Mouse (Mus musculus) stomach, embryonic 14.5 days (tissue): ENCODE results near the gene St6galnac3. TPM values are rescaled to one million over a fixed set of nuclear protein-coding genes. Genes with fewer than 3 reads are reported as not detected.

ENCODE experiments used
- ATAC-seq: fragments of 200-750 bp; cut with Nextera tagmentation; 2 replicates; pipeline ENCODE4 v1.8.0; 2017; ENCODE audit warnings: low read depth, moderate TSS enrichment; ENCODE audit not compliant: insufficient number of reproducible peaks, insufficient read depth, low FRiP score
- H3K27ac ChIP-seq: fragments of 300-500 bp; sonication (generic); 2 replicates; pipeline ENCODE4 v1.5.1; 2014; ENCODE audit warnings: mild to moderate bottlenecking, low read length, moderate library complexity, mixed read lengths
- H3K27me3 ChIP-seq: fragments of 300-500 bp; sonication (generic); 2 replicates; pipeline ENCODE4 v1.6.1; 2014; ENCODE audit warnings: low read length, control low read depth, mixed read lengths; ENCODE audit not compliant: control insufficient read depth, insufficient read depth
- H3K36me3 ChIP-seq: fragments of 300-500 bp; sonication (generic); 2 replicates; pipeline ENCODE4 v1.6.1; 2014; ENCODE audit warnings: mild to moderate bottlenecking, control low read depth, low read length, moderate library complexity, mixed read lengths; ENCODE audit not compliant: control insufficient read depth, insufficient read depth
- H3K4me1 ChIP-seq: fragments of 300-500 bp; sonication (generic); 2 replicates; pipeline ENCODE4 v1.6.1; 2014; ENCODE audit warnings: low read length, control low read depth, mixed read lengths; ENCODE audit not compliant: control insufficient read depth, insufficient read depth
- H3K4me2 ChIP-seq: fragments of 300-500 bp; sonication (generic); replicated peaks from 2 replicates; pipeline ENCODE4 v1.6.1; 2014; ENCODE audit warnings: low read depth, low read length, control low read depth
- H3K4me3 ChIP-seq: fragments of 300-500 bp; sonication (generic); 2 replicates; pipeline ENCODE4 v1.5.1; 2014; ENCODE audit warnings: low read depth, low read length, control low read depth
- H3K9ac ChIP-seq: fragments of 300-500 bp; sonication (generic); replicated peaks from 2 replicates; pipeline ENCODE4 v1.6.1; 2014; ENCODE audit warnings: low read depth, mild to moderate bottlenecking, control low read depth, low read length, moderate library complexity, mixed read lengths
- H3K9me3 ChIP-seq: fragments of 300-500 bp; sonication (generic); 2 replicates; pipeline ENCODE4 v1.6.1; 2016; ENCODE audit warnings: low read depth, low read length, control low read depth; ENCODE audit not compliant: control insufficient read depth
- WGBS: fragments of 180-500 bp; shearing (Covaris S2); extraction: QIAGEN DNeasy Blood & Tissue Kit; methylation state at CpG from one replicate; pipeline ENCODE4 v1.1.7; 2014; 5-methylcytosine and 5-hydroxymethylcytosine counted together
- polyA plus RNA-seq: library from polyadenylated mRNA; unstranded; fragments of >200 nt; fragmentation: Nextera tagmentation; extraction: Ambion mirVana; gene quantifications from 2 replicates; pipeline ENCODE4 v1.2.1, GENCODE M21; 2014

Gene St6galnac3
- polyA plus RNA-seq, 1 experiment from 2014 or later, result 51.6 TPM

DNA sequence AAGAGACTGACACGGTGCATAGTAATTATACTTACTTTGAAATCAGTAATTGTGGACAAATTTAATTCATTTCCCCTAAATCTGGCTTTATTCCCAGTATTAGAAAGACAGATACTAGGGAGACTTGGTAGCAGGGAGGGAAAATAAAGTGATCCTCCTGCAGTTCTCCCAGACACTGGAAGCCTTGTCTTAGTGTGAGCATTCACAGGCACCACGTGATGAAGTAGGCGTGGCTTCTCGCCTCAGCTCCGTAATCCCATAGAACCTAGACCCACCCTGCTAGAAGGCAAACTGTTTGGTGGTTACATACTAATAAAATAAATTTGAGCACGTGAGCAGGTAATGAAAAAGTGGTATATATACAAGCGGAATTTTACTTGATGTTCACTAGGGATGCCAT is 208.1 kb downstream of the St6galnac3 start:
- Histone ChIP-seq H3K4me1 (peaks cover 12% of the 10 kb centered on the region; the same call in 1 of the 2 replicates), H3K4me3 (no peak overlapping the region), H3K27me3 (no peaks in the 10 kb centered on the region), H3K9me3 (peaks cover 4% of the 10 kb centered on the region; the same call in 1 of the 2 replicates), H3K27ac (no peak overlapping the region), H3K4me2 (no peak overlapping the region), H3K36me3 (no peaks in the 10 kb centered on the region), H3K9ac (no peak overlapping the region)
- no peak; the same call in 1 of the 2 replicates for ATAC-seq
- 72% methylated on average over 7 of the region's 7 CpGs for WGBS

DNA sequence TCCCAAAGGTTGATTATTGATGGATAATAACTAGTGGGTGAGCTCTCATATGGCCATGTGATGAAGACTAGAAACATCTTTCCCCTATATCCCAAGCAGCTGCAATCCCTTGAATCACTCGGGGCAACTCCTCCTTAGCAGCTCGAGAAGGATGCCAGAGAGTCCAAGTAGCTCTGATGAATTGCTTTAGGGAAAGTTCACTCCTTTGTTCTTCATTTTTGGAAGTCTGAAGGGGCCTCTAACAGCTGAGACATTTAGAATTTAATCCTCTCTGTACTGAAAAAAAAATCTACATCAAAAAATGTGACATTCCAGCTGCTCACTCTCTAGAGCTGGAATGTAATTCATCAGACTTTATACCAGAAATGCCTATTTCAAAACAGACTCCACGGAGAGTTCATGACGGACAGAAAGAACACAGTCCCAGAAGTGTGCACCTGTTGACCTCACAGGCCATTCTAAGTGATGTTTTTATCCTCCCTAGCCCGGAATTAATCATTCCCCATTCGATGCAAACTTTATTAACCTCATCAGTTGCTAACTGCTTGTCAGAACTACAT is 211.4 kb downstream of the St6galnac3 start:
- Histone ChIP-seq H3K9me3 (no peaks in the 10 kb centered on the region), H3K4me1 (peaks cover 19% of the 10 kb centered on the region; the same call in 1 of the 2 replicates), H3K36me3 (no peaks in the 10 kb centered on the region), H3K9ac (no peak overlapping the region), H3K27ac (no peak overlapping the region), H3K4me3 (no peak overlapping the region), H3K27me3 (no peaks in the 10 kb centered on the region), H3K4me2 (no peak overlapping the region)
- 24% methylated on average over 6 of the region's 6 CpGs for WGBS
- no peak for ATAC-seq

DNA sequence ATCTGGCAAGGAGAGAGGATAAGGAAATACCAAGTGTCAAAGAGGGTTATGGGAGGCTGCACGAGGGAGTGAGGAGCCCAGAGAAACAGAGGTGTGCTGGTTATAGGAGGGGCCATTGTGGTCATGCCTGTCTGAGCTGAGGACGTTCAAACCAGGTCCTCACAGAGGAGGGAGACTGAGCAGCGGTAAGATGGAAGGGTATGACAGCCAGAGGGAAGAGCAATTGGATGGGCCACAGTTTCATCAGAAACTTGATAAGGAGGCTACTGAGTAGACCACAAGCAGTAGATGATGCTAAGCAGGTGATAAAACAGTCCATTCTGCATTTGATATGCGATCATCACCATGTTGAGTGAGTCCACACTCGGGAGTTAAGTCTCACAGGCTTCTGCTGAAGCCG is 212.4 kb downstream of the St6galnac3 start:
- H3K9ac ChIP-seq, result no peak overlapping the region
- no peak overlapping the region for H3K4me3 ChIP-seq
- no peak overlapping the region for H3K27ac ChIP-seq
- no peak for ATAC-seq
- H3K36me3 ChIP-seq, result no peaks in the 10 kb centered on the region
- no peaks in the 10 kb centered on the region for H3K27me3 ChIP-seq
- H3K4me1 ChIP-seq, result peaks cover 19% of the 10 kb centered on the region; the same call in 1 of the 2 replicates
- H3K4me2 ChIP-seq, result no peak overlapping the region
- H3K9me3 ChIP-seq, result no peaks in the 10 kb centered on the region
- WGBS, result 75% methylated on average over 6 of the region's 6 CpGs

DNA sequence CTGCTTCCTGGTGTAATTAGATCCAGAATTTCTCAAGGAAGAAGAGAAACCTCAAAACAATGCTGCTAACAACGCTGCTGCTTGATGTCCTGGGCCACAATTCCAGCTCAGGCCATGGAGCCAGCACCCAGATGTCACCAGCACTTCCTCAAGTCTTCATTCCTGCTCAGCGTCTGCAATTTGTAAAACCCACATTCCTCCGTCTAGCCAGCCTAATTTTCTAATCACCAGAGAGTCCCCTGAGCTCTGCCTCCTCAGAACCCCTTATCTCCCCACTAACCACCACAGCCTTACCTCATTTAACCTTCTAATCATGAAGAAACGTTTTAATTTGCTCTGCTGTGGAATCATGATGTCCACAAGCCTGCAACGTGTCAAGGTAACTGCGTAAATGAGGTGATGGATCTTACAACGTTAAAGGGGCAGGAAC is 213.8 kb downstream of the St6galnac3 start:
- H3K9me3 ChIP-seq, result no peaks in the 10 kb centered on the region
- ATAC-seq, result no peak
- no peaks in the 10 kb centered on the region for H3K27me3 ChIP-seq
- WGBS, result 42% methylated on average over 7 of the region's 7 CpGs
- no peak overlapping the region for H3K9ac ChIP-seq
- H3K4me3 ChIP-seq, result no peak overlapping the region
- H3K4me2 ChIP-seq, result no peak overlapping the region
- no peak overlapping the region for H3K27ac ChIP-seq
- peaks cover 19% of the 10 kb centered on the region; the same call in 1 of the 2 replicates for H3K4me1 ChIP-seq
- no peaks in the 10 kb centered on the region for H3K36me3 ChIP-seq

DNA sequence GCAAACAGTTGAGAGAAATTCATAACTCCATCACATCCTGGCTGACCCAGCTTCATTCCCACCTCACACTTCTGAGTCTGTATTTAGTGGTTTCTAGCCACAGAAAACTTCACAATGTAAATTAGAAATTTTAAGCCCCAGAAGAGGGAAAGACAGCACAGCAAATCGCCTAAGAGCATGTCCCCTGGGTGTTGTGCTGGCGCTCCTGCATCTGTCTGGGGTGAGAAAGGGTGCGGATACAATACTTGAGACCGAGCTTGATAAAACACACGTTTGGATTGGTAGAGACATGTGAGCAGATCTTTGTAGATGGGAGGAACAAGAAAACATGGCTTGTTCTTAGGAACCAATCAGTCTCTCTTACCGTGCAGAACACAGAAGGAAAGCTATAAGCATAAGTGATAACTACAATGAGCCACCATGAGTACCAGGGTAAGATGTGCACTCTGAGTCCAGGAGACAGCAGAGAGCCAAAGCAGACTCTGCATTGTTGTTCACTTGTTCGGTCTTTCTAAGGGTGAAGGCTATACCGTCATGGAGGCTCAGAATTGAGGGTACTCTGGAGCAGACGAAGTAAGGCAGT is 214.8 kb downstream of the St6galnac3 start:
- Histone ChIP-seq H3K27ac (no peak overlapping the region), H3K36me3 (no peaks in the 10 kb centered on the region), H3K4me1 (peaks cover 19% of the 10 kb centered on the region; the same call in 1 of the 2 replicates), H3K4me3 (no peak overlapping the region), H3K9me3 (no peaks in the 10 kb centered on the region), H3K27me3 (no peaks in the 10 kb centered on the region), H3K4me2 (no peak overlapping the region), H3K9ac (no peak overlapping the region)
- ATAC-seq, result no peak
- WGBS, result 87% methylated on average over 9 of the region's 9 CpGs

DNA sequence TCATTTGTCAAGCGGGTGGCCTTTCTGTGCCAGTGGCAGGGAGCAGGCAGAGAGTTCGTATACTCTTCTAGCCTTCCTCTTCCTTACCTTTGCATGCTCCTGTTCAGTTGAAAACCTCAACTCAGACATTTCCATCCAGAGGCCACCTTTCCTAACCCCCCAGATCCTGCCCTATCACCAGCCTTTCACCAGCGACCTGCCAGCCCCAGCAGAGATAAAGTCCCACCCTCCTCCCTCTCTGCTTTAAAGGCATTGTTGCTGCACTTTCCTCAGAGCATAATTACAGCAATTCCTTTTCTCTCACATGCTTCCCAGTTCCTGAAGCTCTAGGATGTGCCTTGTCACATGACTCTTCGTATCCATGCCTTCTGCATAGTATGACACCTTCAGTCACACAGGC is 215.3 kb downstream of the St6galnac3 start:
- H3K9ac ChIP-seq, result no peak overlapping the region
- H3K4me3 ChIP-seq, result no peak overlapping the region
- ATAC-seq, result no peak
- H3K4me2 ChIP-seq, result no peak overlapping the region
- peaks cover 19% of the 10 kb centered on the region; the same call in 1 of the 2 replicates for H3K4me1 ChIP-seq
- H3K36me3 ChIP-seq, result no peaks in the 10 kb centered on the region
- H3K27me3 ChIP-seq, result no peaks in the 10 kb centered on the region
- H3K27ac ChIP-seq, result no peak overlapping the region
- no peaks in the 10 kb centered on the region for H3K9me3 ChIP-seq
- 73% methylated on average over 4 of the region's 4 CpGs for WGBS

DNA sequence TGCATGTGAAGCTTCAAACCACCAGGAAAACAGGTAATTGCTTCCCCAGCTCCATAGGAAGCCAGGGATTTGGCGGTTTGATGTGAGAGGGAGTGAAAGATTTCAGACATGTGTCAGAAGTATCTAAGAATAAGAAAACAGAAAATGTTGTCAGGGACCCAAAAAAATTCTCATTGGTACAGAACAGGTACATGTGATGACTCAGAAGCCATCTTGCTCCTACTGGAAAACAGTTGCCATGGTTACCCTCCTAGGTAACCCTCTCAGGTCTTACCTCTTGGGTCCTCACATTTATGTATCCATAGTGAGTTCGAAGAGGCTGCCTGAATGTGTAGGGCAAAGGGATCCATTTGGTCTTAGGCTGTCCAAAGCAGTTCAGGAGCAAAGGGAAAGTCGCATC is 215.9 kb downstream of the St6galnac3 start:
- Histone ChIP-seq H3K27me3 (no peaks in the 10 kb centered on the region), H3K9ac (no peak overlapping the region), H3K36me3 (no peaks in the 10 kb centered on the region), H3K4me1 (peaks cover 15% of the 10 kb centered on the region; the same call in 1 of the 2 replicates), H3K4me2 (no peak overlapping the region), H3K9me3 (no peaks in the 10 kb centered on the region), H3K4me3 (no peak overlapping the region), H3K27ac (no peak overlapping the region)
- no peak for ATAC-seq
- WGBS, result 90% methylated on average over 3 of the region's 3 CpGs

DNA sequence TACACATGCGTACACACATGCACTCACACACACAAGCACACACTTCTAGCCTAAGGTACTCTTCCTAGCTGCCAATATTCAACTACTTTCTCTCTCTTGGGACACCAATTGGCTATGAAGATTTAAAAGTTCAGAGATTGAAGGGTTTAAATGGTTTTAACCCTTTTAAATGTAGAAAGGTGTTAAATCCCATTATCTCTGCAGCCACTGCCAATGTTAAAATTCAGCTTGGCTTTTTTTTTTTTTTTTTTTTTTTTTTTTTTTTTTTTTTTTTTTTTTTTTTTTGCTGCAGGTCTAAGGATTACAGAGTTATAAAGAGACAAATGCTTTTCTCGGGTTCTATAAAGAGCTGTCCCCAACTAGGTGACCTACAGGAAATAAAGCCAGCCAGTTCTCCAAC is 216.4 kb downstream of the St6galnac3 start:
- H3K36me3 ChIP-seq, result no peaks in the 10 kb centered on the region
- no peaks in the 10 kb centered on the region for H3K27me3 ChIP-seq
- H3K9me3 ChIP-seq, result no peaks in the 10 kb centered on the region
- ATAC-seq, result no peak
- WGBS, result 88% methylated on average over 2 of the region's 2 CpGs
- H3K4me2 ChIP-seq, result no peak overlapping the region
- peaks cover 15% of the 10 kb centered on the region; the same call in 1 of the 2 replicates for H3K4me1 ChIP-seq
- no peak overlapping the region for H3K4me3 ChIP-seq
- no peak overlapping the region for H3K9ac ChIP-seq
- H3K27ac ChIP-seq, result no peak overlapping the region
